Mouse (Mus musculus) kidney, adult 9 months (tissue): Measurements from ENCODE around the gene Tmem107.

ENCODE experiments used
- DNase-seq: peaks from one replicate; pipeline ENCODE4 v3.0.0; 2022

The Tmem107 gene

GRCm38 (mm10) chr11:69070590-69071222 lies at the start of gene Tmem107:
Gene Tmem107 (plus strand): TSS chr11:69070806.
- DNase-seq = peak; percentile 96

- DNase-seq = no peak
These were observed 44.0 kb upstream of the Tmem107 start for GRCm38 (mm10) chr11:69026562-69026961.

GRCm38 (mm10) chr11:69028805-69029204 lies 41.8 kb upstream of the Tmem107 start:
- DNase-seq = no peak

GRCm38 (mm10) chr11:69033552-69033951 lies 37.1 kb upstream of the Tmem107 start:
- DNase-seq = no peak

GRCm38 (mm10) chr11:69034585-69034984 lies 36.0 kb upstream of the Tmem107 start:
- no peak for DNase-seq

GRCm38 (mm10) chr11:69035411-69035810 lies 35.2 kb upstream of the Tmem107 start:
- no peak for DNase-seq

- peak; percentile 95 for DNase-seq
These were observed 34.8 kb upstream of the Tmem107 start for GRCm38 (mm10) chr11:69035849-69036248.

GRCm38 (mm10) chr11:69036486-69037230 lies 33.9 kb upstream of the Tmem107 start:
- DNase-seq = peak; percentile 92

- peak; percentile 89 for DNase-seq
These were observed 33.2 kb upstream of the Tmem107 start for GRCm38 (mm10) chr11:69037231-69038061.

- DNase-seq = no peak
These were observed 32.4 kb upstream of the Tmem107 start for GRCm38 (mm10) chr11:69038173-69038572.

- peak; percentile 79 for DNase-seq
These were observed 24.8 kb upstream of the Tmem107 start, which contains the start of gene Aurkb for GRCm38 (mm10) chr11:69045531-69046394. Gene Aurkb (plus strand): TSS chr11:69045647.

GRCm38 (mm10) chr11:69046395-69046774 lies 24.2 kb upstream of the Tmem107 start:
- DNase-seq = no peak

- no peak for DNase-seq
These were observed 23.0 kb upstream of the Tmem107 start for GRCm38 (mm10) chr11:69047592-69047991.

GRCm38 (mm10) chr11:69048151-69048550 lies 22.5 kb upstream of the Tmem107 start:
- no peak for DNase-seq

- no peak for DNase-seq
These were observed 19.9 kb upstream of the Tmem107 start for GRCm38 (mm10) chr11:69050748-69051147.

- no peak for DNase-seq
These were observed 18.8 kb upstream of the Tmem107 start for GRCm38 (mm10) chr11:69051771-69052170.

GRCm38 (mm10) chr11:69052824-69053421 lies 17.7 kb upstream of the Tmem107 start:
- DNase-seq = no peak

- DNase-seq = no peak
These were observed 16.8 kb upstream of the Tmem107 start for GRCm38 (mm10) chr11:69053848-69054247.

- DNase-seq = no peak
These were observed 12.3 kb upstream of the Tmem107 start for GRCm38 (mm10) chr11:69058265-69058664.

GRCm38 (mm10) chr11:69058729-69059356 lies 11.8 kb upstream of the Tmem107 start:
- no peak for DNase-seq

GRCm38 (mm10) chr11:69059357-69059974 lies 11.1 kb upstream of the Tmem107 start, which contains the start of gene Borcs6:
Gene Borcs6 (plus strand): TSS chr11:69059717.
- peak; percentile 98 for DNase-seq
